Mouse (Mus musculus): ENCODE data around the gene Phc3. TPM values are rescaled to one million over a fixed set of nuclear protein-coding genes. Genes with fewer than 3 reads are reported as not detected.

Gene Phc3
- polyA plus RNA-seq, 1 experiment from 2014 or later, result 7.3 TPM

- no peaks in the 10 kb centered on the region for H3K4me1 ChIP-seq (replicated peaks; ENCODE audit: control insufficient read depth, insufficient read depth, low read length)
- H3K36me3 ChIP-seq (ENCODE audit: control insufficient read depth, insufficient read depth, low read length), result peaks cover 9% of the 10 kb centered on the region; the same call in 1 of the 2 replicates
- H3K27ac ChIP-seq (ENCODE audit: low read depth, low read length), result no peak overlapping the region
- no peak overlapping the region for H3K4me3 ChIP-seq (ENCODE audit: low read depth, low read length)
- DNase-seq (ENCODE audit: low spot score) (no peak), ATAC-seq (ENCODE audit: low FRiP score) (no peak)
- 80% methylated on average over 7 of the region's 7 CpGs for WGBS
- no peak overlapping the region for H3K4me2 ChIP-seq (replicated peaks; ENCODE audit: low read depth, low read length)
- H3K27me3 ChIP-seq (ENCODE audit: control insufficient read depth, insufficient read depth, low read length), result no peaks in the 10 kb centered on the region
- H3K9ac ChIP-seq (ENCODE audit: low read depth, low read length), result no peak overlapping the region
- H3K9me3 ChIP-seq (ENCODE audit: control insufficient read depth, low read length), result no peaks in the 10 kb centered on the region
These were observed 9.1 kb downstream of the Phc3 start for GRCm38 (mm10) chr3:30959868-30960831.

DNA sequence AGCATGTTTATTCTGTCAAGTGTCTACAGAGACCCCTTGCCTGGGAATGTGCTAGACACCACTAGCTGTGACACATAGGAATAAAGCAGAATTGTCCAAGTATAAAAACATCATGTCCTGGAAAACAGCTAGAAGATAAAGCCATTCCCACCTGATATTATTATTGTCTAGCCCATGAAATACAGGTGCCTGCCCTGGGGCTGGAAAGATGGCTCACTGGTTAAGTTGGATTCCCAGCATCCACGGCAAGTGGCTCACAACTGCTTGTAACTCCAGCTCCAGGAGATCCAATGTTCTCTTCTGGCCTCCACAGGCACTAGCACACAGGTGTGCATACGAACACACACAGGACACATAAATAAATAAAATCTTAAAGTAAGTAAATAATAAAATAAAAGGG lies 10.5 kb downstream of the Phc3 start:
- no peak overlapping the region for H3K4me2 ChIP-seq (replicated peaks; ENCODE audit: low read depth, low read length)
- ATAC-seq (ENCODE audit: low FRiP score) (no peak), DNase-seq (ENCODE audit: low spot score) (no peak)
- H3K9ac ChIP-seq (ENCODE audit: low read depth, low read length), result no peak overlapping the region
- H3K27ac ChIP-seq (ENCODE audit: low read depth, low read length), result no peak overlapping the region
- H3K9me3 ChIP-seq (ENCODE audit: control insufficient read depth, low read length), result no peaks in the 10 kb centered on the region
- no peaks in the 10 kb centered on the region for H3K27me3 ChIP-seq (ENCODE audit: control insufficient read depth, insufficient read depth, low read length)
- peaks cover 9% of the 10 kb centered on the region; the same call in 1 of the 2 replicates for H3K36me3 ChIP-seq (ENCODE audit: control insufficient read depth, insufficient read depth, low read length)
- no peak overlapping the region for H3K4me3 ChIP-seq (ENCODE audit: low read depth, low read length)
- 89% methylated on average over 2 of the region's 2 CpGs for WGBS
- no peaks in the 10 kb centered on the region for H3K4me1 ChIP-seq (replicated peaks; ENCODE audit: control insufficient read depth, insufficient read depth, low read length)

GRCm38 (mm10) chr3:30956327-30956726 lies 12.9 kb downstream of the Phc3 start:
- H3K27ac ChIP-seq (ENCODE audit: low read depth, low read length), result no peak overlapping the region
- WGBS, result 94% methylated on average over 6 of the region's 6 CpGs
- H3K27me3 ChIP-seq (ENCODE audit: control insufficient read depth, insufficient read depth, low read length), result no peaks in the 10 kb centered on the region
- 0 out of 2 replicates have a peak, but pooled peaks cover 5% of the 10 kb centered on the region for H3K36me3 ChIP-seq (ENCODE audit: control insufficient read depth, insufficient read depth, low read length)
- H3K9ac ChIP-seq (ENCODE audit: low read depth, low read length), result no peak overlapping the region
- no peak overlapping the region for H3K4me2 ChIP-seq (replicated peaks; ENCODE audit: low read depth, low read length)
- no peak overlapping the region for H3K4me3 ChIP-seq (ENCODE audit: low read depth, low read length)
- H3K9me3 ChIP-seq (ENCODE audit: control insufficient read depth, low read length), result no peaks in the 10 kb centered on the region
- no peaks in the 10 kb centered on the region for H3K4me1 ChIP-seq (replicated peaks; ENCODE audit: control insufficient read depth, insufficient read depth, low read length)
- ATAC-seq (ENCODE audit: low FRiP score) (no peak), DNase-seq (ENCODE audit: low spot score) (no peak)

DNA sequence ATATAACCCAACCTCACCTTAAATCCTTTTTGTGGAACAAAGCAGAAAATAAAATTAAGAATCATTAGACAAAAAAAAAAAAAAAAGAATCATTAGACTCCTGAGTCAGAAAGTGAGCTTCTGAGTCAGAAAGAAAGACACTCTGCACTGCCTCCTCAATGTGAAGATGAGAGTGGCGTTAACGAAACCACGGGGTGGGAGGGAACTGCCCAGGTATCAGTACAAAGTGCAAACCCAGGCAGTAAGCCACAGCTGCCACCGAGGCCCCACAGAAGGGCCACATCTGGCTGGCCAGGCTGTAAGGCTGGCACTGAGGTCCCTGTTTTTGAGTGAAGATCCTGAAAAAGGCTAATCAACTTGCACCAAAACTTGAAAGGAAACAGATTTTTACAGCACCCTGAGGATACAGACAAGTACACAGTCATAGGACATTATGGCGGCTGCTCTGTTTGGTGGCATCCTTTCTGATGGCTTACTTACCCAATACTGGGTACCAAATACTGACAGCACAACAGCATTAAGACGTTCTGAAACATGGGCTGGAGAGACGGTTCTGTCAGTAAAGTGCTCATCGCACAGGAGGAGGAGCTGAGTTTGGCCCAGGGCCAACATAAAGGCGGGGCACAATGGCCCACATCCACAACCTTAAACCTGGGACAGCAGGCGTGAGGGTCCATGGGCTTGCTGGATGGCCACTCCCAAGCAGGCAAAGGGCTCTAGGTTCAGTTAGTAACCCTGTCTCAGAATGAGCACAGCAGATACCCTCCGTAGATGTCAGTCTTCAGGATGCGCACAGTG lies 16.7 kb downstream of the Phc3 start:
- H3K4me1 ChIP-seq (replicated peaks; ENCODE audit: control insufficient read depth, insufficient read depth, low read length), result no peaks in the 10 kb centered on the region
- H3K36me3 ChIP-seq (ENCODE audit: control insufficient read depth, insufficient read depth, low read length), result 0 out of 2 replicates have a peak, but pooled peaks cover 1% of the 10 kb centered on the region
- H3K9ac ChIP-seq (ENCODE audit: low read depth, low read length), result no peak overlapping the region
- no peak overlapping the region for H3K4me3 ChIP-seq (ENCODE audit: low read depth, low read length)
- WGBS, result 90% methylated on average over 12 of the region's 12 CpGs
- no peak for ATAC-seq (ENCODE audit: low FRiP score)
- no peak overlapping the region for H3K4me2 ChIP-seq (replicated peaks; ENCODE audit: low read depth, low read length)
- H3K27ac ChIP-seq (ENCODE audit: low read depth, low read length), result no peak overlapping the region
- no peaks in the 10 kb centered on the region for H3K27me3 ChIP-seq (ENCODE audit: control insufficient read depth, insufficient read depth, low read length)
- DNase-seq (ENCODE audit: low spot score), result no peak
- H3K9me3 ChIP-seq (ENCODE audit: control insufficient read depth, low read length), result no peaks in the 10 kb centered on the region

DNA sequence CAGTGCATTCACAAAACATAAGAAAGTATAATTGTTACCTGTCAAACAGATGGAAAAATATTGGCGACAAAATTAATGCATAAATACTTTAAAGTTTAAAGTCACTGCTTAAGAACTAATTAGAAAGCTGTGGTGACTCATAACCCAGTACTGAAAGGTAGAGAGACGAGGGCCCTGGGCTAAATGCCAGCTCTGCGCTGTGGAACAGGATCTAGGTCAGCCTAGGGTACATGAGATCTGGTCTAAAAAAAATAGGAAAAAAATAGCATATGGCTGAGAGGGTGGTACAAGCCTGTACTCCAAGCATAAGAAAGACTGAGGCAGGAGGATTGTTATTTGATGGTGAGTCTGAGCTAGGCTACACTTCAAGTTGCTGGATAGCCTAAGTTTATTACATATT lies 17.6 kb downstream of the Phc3 start:
- H3K9ac ChIP-seq (ENCODE audit: low read depth, low read length), result no peak overlapping the region
- H3K4me2 ChIP-seq (replicated peaks; ENCODE audit: low read depth, low read length), result no peak overlapping the region
- H3K36me3 ChIP-seq (ENCODE audit: control insufficient read depth, insufficient read depth, low read length), result no peaks in the 10 kb centered on the region
- H3K27ac ChIP-seq (ENCODE audit: low read depth, low read length), result no peak overlapping the region
- ATAC-seq (ENCODE audit: low FRiP score) (no peak), DNase-seq (ENCODE audit: low spot score) (no peak)
- WGBS, result 89% methylated on average over 3 of the region's 3 CpGs
- H3K4me3 ChIP-seq (ENCODE audit: low read depth, low read length), result no peak overlapping the region
- no peaks in the 10 kb centered on the region for H3K4me1 ChIP-seq (replicated peaks; ENCODE audit: control insufficient read depth, insufficient read depth, low read length)
- no peaks in the 10 kb centered on the region for H3K27me3 ChIP-seq (ENCODE audit: control insufficient read depth, insufficient read depth, low read length)
- H3K9me3 ChIP-seq (ENCODE audit: control insufficient read depth, low read length), result no peaks in the 10 kb centered on the region

GRCm38 (mm10) chr3:30934384-30934783 lies 34.8 kb downstream of the Phc3 start:
- H3K27ac ChIP-seq (ENCODE audit: low read depth, low read length), result no peak overlapping the region
- H3K9ac ChIP-seq (ENCODE audit: low read depth, low read length), result no peak overlapping the region
- H3K9me3 ChIP-seq (ENCODE audit: control insufficient read depth, low read length), result no peaks in the 10 kb centered on the region
- H3K36me3 ChIP-seq (ENCODE audit: control insufficient read depth, insufficient read depth, low read length), result peaks cover 4% of the 10 kb centered on the region; the same call in 1 of the 2 replicates
- H3K4me1 ChIP-seq (replicated peaks; ENCODE audit: control insufficient read depth, insufficient read depth, low read length), result no peaks in the 10 kb centered on the region
- no peak for DNase-seq (ENCODE audit: low spot score)
- no peak overlapping the region for H3K4me2 ChIP-seq (replicated peaks; ENCODE audit: low read depth, low read length)
- H3K4me3 ChIP-seq (ENCODE audit: low read depth, low read length), result no peak overlapping the region
- no peak for ATAC-seq (ENCODE audit: low FRiP score)
- no peaks in the 10 kb centered on the region for H3K27me3 ChIP-seq (ENCODE audit: control insufficient read depth, insufficient read depth, low read length)

DNA sequence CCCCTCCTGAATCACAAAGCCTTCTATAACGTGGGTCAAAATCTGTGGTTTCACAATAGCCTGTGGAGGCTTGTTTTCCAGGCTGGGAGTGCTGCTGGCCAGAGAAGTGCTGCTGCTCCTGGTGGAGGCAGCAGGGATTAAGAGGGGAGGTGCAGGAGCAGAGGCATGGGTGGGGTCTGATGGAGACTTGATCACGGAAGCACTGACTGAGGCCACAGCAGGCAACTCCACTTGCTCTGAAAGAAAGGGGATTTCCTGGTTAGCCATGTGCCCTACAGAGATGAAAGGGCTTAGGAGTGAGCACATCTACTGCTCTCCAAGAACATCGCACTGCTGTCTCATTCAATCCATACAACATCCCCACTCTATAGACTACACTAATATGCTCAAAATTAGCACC lies 39.4 kb downstream of the Phc3 start:
- Histone ChIP-seq H3K27me3 (ENCODE audit: control insufficient read depth, insufficient read depth, low read length) (no peaks in the 10 kb centered on the region), H3K9ac (ENCODE audit: low read depth, low read length) (no peak overlapping the region), H3K4me2 (replicated peaks; ENCODE audit: low read depth, low read length) (no peak overlapping the region), H3K36me3 (ENCODE audit: control insufficient read depth, insufficient read depth, low read length) (no peaks in the 10 kb centered on the region), H3K27ac (ENCODE audit: low read depth, low read length) (no peak overlapping the region), H3K4me3 (ENCODE audit: low read depth, low read length) (no peak overlapping the region), H3K9me3 (ENCODE audit: control insufficient read depth, low read length) (no peaks in the 10 kb centered on the region), H3K4me1 (replicated peaks; ENCODE audit: control insufficient read depth, insufficient read depth, low read length) (no peaks in the 10 kb centered on the region)
- DNase-seq (ENCODE audit: low spot score), result no peak
- WGBS, result 57% methylated on average over 3 of the region's 3 CpGs
- no peak for ATAC-seq (ENCODE audit: low FRiP score)

GRCm38 (mm10) chr3:30927664-30928063 lies 41.6 kb downstream of the Phc3 start:
- H3K4me2 ChIP-seq (replicated peaks; ENCODE audit: low read depth, low read length), result no peak overlapping the region
- no peaks in the 10 kb centered on the region for H3K36me3 ChIP-seq (ENCODE audit: control insufficient read depth, insufficient read depth, low read length)
- no peaks in the 10 kb centered on the region for H3K27me3 ChIP-seq (ENCODE audit: control insufficient read depth, insufficient read depth, low read length)
- H3K4me3 ChIP-seq (ENCODE audit: low read depth, low read length), result no peak overlapping the region
- H3K9ac ChIP-seq (ENCODE audit: low read depth, low read length), result no peak overlapping the region
- 98% methylated on average over 3 of the region's 3 CpGs for WGBS
- no peak for ATAC-seq (ENCODE audit: low FRiP score)
- H3K4me1 ChIP-seq (replicated peaks; ENCODE audit: control insufficient read depth, insufficient read depth, low read length), result no peaks in the 10 kb centered on the region
- DNase-seq (ENCODE audit: low spot score), result no peak
- H3K9me3 ChIP-seq (ENCODE audit: control insufficient read depth, low read length), result no peaks in the 10 kb centered on the region
- H3K27ac ChIP-seq (ENCODE audit: low read depth, low read length), result no peak overlapping the region

All from hindbrain, embryonic 11.5 days (tissue).